Mouse (Mus musculus): ENCODE data around the gene S100pbp.
"Not testable (repeated sequence)": the region's sequence is repeated elsewhere in the genome, so short reads cannot be mapped to it uniquely, and the experiment has no call there.

Gene S100pbp

DNA sequence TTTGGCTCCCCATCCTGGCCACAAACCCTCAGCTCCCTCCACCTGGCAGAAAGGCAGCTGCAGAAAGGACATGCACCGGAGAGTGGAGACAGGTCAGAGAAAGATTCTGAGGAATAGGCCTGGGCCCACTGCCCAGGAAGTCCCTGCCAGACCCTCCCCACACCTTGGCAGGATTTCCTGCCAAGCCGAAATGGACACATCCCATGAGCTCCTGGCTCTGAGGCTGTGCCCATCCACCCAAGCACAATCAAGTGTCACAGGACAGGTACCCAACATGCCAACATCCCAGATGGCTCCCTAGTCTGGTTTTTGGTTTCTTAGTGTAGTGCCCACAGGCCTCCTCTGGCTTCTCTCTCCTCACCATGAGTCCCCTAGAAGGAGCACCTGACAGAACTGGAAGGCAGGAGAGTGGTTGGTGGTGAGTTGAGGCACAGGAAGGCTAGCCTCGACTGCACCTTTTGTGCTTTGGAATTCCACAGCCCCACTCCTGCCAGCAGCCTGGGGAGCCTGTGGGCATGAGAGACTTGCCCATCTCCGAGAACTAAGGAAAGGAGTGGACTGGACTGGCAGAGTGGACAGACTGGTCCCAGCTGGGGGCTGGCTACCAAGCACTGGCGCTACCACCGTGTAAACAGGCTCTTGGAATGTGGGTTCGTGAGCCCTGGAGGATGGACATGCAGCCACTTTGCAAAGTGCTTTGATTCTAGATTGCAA is 31.0 kb upstream of the S100pbp start:
- DNase-seq, result no peak

DNA sequence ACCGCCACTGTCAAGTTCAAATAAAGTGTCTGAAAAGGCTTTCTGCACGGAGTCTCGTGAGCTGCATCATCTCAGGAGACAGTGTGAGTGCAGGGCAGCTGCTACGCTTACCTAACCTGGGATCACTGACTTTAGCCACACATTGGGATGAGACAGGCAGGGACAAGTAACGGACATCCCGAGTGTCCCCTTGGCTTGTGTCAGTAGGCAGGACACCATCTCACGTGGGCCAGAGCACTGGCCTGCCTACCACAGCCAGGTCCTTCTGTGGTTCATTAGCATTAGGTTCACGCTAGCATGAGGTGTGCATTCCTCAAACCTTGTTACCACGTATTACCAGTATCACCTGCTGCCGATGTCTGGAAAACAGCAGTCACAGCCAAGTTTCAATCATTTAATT is 29.7 kb upstream of the S100pbp start:
- no peak for DNase-seq

DNA sequence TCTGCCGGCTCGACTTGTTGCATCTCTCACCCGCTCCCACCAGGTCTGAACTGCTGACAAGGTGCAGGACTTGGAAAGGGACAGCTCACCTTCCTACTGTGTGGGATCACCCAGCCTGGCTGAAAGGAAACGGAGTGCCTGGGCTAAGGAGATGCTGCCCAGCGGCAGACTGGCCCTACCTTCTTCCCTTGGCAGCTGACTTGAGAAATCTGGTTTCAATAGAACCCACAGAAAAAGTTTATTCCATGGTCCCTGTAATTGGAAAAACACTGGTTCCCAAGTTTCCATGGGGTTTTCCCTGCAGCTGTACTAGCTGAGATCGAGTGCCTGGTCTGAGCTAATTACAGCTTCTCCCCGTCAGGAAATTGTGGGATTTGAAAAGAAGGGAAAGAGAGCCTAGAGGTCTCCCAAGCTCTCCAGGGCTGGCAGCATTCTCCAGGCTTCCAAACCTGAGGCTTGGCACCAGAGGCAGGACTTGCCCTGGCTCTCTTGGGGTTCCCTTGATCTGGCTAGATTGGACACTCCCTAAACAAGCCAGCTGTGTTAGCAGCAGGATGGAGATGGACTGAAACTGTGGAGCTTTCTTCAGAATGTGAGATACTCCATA is 29.1 kb upstream of the S100pbp start:
- no peak for DNase-seq

DNA sequence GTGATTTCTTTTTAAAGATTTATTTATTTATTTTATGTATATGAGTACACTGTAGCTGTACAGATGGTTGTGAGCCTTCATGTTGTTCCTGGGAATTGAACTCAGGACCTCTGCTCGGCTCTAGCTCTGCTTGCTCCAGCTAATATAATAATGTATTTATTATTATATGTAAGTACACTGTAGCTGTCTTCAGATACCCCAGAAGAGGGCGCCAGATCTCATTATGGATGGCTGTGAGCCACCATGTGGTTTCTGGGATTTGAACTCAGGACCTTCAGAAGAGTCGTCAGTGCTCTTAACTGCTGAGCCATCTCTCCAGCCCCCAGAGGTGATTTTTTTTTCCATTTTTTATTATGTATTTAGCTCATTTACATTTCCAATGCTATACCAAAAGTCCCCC is 23.0 kb upstream of the S100pbp start:
- not testable (repeated sequence) for DNase-seq

DNA sequence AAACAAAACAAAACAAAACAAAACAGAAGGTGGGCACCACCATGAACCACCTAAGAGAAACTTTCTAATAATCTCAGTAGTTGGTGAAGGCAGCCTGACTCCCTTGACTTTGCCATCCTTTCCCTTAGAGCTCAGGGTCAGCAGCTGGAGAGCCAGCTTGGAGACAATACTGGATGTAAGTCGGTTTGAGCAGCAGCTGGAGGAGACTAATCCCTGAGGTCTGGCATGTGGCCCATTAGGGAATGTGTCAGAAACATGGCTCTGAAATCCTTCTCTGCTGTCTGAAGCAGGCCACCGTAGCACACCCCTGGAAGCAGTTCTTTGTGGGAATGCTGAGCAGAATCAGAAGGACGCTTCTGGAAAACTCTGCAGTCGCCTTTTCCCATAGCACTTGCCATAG is 21.9 kb upstream of the S100pbp start:
- no peak for DNase-seq

DNA sequence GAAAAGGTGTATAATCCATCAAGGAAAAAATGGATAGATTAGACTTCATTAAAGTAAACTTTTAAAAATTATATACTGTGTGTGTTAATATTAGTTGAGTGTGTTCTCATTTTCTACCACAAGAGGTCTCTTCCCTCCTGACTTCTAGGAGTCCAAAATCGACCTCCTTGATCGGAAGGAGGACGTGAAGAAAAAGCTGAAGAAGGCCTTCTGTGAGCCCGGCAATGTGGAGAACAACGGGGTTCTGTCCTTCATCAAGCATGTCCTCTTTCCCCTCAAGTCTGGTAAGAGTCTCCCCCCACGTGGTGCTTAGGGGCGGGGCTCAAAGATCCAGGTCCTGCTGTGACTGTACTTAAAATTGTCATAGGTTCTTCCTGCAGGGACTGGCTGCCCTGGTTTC is 20.0 kb upstream of the S100pbp start:
- no peak for DNase-seq

DNA sequence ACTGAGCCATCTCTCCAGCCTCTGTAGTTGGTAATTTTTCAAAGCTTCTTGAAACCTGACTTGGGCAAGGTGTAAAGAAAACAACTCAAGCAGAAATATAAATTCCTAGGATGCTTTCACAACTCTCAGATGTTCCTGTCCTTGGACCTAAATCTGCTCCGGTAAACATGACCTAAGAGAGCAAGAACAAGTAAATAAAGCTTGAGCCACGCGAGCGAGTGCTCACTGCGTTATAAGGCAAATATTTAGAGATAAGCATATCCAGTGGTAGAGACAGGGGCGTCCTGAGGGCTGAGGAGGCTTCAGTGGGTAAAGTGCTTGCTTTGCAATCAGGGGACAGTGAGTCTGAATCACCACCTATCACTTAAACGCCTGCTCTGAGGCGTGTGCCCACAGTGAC is 17.3 kb upstream of the S100pbp start:
- no peak for DNase-seq

DNA sequence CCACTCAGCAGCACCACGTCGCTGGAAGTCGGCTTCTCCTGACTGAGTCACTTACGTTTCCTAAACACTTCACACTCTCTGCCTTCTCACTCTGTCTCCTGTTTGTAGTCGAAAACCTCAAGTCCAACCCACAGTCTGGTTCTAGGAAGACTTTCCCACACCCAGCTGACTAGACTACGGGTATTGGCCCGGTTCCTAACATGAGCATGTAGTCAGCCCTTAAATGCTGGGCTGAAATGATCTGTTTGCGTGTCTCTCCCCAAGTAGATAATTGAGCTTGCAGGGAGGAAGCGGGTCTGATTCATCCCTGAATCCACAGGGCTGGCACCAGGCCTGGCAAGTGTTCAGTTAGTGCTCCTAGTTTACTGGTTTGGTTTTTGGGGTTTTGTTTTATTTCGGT is 15.1 kb upstream of the S100pbp start:
- DNase-seq, result no peak

DNA sequence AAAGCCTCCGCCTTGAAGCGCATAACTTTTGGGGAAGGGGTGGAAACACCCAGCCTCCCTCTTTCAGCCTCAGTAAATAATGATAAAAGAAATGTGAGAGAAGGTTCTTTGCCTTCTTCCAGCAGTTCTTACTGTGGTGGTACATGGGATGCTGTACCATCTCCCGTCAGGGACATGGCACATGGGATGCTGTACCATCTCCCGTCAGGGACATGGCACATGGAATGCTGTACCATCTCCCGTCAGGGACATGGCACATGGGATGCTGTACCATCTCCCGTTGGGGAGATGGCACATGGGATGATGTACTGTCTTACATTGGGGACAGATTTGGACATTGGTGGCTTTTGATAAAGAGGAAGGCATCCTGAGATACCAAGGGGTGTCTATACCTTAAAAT is 8.0 kb upstream of the S100pbp start:
- DNase-seq, result no peak

DNA sequence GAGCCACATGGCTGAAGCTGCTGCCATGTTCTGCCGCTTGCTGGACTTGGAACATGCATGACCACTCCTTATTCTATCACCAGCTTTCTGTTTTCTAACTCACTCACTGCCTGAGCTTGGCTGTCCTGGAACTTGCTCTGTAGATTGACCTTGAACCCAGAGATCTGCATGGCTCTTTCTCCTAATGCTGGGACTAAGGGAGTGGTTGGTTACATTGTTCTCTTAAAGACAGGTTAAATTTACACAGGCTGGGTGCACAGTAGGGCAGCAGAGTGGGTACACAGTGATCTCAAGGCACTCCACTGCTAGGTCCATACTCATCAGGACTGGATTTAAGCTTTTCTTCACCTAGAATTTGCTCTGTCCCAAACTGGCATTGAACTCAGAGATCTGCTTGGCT is 4.8 kb upstream of the S100pbp start:
- DNase-seq, result no peak

DNA sequence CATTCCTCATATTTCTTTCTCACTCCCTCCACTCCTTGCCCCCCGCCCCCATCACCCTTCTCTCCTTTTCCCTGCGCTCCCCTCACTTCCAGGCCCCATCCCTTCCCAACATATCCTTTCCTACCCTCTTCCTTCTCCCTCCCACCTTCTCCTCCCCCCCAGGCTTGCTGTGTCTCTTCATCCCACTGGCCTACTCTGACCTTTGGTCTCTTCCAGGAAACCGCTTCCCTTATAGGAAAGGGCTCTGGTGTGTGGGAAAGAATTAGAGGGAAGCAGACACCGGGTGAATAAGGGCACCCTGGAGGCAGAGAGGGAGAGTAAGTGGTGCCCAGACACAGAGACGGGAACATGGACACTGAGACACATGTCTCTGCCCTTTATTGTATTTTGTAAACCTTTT is 2.2 kb upstream of the S100pbp start:
- no peak for DNase-seq

DNA sequence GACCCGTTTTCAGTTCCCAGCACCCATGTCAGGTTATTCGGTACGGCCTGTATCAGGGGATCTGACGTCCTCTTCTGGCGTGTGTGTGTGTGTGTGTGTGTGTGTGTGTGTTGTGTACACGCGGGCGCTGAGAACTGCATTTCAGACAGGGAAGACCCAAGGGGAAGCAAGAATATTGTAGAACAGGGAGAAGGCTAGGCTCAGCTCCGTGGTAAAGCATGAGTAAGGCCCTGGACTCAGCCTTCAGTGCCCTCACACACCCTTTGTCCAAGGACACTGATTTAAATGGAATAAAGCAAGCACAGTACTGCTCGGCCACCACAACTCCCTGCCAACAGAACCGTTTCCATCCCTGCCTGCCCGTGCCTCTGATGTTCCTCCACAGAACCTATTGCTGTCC is 1.0 kb upstream of the S100pbp start:
- peak; percentile 11 for DNase-seq

DNA sequence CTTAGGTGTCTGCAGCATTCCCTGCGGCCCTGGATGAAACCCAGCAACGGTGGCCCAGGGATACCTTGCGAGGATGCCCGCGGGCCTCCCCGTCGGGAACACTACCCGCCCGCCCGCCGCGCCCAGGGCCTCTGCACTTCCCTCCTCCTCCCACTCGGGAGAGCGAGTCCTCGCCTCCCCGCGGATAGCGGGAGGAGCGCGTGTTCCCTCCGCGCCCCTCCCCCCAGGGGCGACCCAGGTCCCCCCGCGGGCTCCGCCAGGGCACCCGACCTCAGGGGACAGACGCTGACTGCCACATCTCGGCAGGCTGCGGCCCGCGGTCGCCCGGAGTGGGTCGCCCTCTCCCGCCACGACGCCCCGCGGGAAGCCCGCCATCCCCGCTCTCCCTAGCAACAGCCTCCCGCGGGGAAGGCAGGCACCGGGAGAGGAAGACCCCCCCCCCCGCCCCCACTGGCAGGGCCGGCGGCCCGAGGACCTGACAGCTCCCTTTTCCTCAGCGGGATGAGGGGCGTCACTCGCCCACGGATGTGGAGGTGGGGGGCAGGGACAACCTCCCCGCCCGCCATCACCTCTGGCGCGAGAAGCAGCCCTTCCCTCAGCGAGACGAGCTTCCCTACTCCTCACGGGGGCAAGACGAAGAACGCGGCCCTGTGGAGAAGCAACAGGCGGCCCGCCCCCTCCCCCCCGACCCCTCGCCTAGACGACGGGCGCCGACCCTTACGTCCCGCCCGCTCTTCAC is 555 bp downstream of the S100pbp start:
- peak; percentile 61 for DNase-seq

DNA sequence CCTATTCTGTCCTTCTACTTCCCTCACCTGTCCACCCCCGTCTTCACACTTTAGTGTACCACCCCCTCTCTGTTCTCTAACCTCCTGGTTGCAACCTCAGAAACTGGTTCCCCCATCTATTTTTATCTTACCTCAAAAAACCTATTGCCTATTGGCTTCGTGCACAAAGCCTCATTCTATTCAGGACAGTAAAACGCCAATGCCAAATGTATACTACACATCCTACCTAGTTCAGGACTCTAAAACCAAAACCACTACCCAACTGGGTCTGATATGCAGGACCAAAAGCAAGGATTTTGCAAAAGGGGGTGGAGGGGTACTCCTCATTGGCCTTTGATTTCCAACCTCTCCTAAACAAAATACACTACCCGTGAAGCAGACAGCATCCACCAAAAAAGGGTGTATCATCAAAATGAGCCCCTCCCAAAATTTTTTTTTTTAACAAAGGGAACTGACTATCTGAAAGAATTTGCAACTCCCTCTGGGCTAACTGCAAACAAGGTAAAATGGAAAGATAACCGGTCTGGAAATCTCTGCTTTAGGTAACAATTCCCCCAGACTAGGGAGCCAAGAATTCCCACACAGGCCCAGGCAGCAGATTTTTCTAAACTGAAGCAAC is 1.4 kb downstream of the S100pbp start:
- no peak for DNase-seq

DNA sequence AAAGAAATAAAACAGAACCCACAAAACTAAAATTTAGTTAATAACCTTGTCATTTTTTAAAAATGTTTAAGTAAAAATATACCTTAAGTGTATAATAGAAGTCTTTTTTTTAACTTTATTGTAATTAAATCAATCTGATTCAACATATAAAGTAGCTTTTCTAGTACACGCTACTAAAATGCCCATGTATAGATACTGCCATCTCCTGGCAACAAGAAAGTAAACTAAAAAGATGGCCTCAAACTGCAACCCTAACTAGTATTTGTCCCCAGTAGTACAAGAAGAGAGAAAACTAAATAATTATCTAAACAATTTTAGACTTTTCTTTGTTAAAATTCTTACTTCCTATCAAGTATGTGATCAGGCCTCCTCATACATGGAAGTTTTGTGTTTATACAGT is 10.0 kb downstream of the S100pbp start:
- no peak for DNase-seq

DNA sequence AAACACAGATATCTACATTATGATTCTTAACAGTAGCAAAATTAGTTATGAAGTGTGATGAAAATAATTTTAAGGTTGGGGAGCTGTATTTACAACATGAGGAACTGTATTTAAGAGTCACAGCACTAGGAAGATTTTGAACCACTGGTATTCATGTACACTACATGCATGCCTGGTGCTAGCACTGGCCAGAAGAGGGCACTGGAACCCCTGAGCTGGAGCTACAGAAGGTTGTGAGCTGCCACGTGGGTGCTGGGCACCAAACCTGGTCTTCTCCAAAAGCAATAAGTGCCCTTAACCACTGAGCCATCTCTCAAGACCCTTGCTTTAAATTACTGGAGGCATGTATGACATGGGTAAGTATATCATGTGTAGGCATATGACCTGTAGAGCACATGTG is 17.0 kb downstream of the S100pbp start:
- no peak for DNase-seq

DNA sequence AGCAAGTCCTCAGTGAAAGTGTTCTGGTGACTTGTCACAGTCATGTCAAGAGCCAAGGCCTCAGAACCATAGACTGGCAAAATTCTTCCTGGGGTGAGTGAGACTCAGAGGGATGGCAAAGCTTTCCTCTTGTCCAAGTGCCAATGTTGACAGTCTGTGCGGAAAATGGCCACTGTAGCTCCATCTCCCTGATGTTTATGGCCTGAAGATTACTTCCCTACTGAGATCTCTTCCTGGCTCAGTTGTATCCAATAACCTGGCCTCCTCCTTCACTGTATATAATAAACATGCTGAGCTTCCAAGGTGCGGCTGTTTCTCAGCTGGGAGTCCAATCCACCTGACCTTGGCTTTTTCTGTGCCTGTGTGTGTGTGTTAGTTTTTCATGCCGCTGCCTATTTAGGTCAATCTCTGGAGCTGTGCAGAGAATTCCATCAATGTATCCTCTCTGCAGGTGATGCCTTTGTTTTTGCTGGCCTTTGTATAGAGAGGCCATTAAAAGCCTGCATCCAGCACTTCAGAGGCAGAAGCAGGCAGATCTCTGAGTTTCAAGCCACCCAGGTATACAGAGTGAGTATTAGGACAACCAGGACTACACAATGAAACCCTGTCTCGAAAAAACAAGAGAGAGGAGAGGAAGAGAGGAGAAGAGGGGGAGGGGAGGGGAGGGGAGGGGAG is 27.8 kb downstream of the S100pbp start:
- no peak for DNase-seq

DNA sequence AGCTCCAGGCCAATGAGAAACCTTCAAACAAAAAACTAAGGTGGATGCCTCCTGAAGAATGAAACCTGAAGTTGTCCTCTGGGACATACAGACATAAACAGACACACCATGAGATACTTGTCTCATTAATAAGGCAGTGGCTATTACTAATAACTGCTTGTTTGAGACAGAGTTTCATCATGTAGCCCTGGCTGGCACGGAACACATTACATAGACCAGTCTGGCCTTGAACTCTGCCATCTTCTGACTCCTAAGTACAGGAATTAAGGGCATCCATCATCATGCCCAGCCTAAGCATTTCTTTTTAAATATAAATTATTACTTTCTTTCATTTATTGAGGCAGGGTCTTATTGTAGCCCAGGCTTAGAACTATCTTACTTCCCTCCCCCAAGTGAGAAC is 28.5 kb downstream of the S100pbp start:
- DNase-seq, result no peak

DNA sequence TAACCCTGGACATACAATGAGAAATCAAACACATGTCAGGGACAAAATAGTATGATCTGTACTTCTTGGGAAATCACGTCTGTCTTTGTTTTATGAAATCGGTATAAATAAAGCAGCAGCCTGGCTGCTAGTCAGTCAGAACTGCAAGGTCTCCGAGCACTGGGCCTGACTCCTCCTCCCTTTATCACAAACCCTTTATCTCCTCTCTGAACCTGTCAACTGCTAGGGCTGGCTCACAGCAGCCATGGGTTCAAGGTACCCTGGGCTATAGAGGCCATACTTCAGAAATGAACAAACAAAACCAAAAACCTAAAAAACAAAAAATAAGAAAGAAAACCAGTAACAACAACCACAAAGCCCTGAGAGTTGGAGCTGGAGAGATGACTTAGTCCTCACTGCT is 31.0 kb downstream of the S100pbp start:
- DNase-seq, result no peak

DNA sequence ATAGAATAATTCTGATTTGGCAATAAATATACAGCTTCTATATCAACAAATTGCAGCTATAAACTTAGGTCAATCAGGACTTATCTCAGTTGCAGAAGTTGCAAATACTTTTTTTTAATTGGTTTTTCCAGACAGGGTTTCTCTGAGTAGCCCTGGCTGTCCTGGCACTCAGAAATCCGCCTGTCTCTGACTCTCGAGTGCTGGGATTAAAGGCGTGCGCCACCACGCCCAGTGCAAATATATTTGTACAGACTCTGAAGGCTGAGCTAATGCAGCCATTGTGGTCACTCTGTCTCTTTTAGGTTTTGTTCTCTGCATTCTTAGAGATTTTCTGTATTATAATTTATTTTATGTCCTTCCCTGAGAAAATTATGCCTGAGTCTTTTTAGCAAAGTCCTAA is 32.0 kb downstream of the S100pbp start:
- no peak for DNase-seq

DNA sequence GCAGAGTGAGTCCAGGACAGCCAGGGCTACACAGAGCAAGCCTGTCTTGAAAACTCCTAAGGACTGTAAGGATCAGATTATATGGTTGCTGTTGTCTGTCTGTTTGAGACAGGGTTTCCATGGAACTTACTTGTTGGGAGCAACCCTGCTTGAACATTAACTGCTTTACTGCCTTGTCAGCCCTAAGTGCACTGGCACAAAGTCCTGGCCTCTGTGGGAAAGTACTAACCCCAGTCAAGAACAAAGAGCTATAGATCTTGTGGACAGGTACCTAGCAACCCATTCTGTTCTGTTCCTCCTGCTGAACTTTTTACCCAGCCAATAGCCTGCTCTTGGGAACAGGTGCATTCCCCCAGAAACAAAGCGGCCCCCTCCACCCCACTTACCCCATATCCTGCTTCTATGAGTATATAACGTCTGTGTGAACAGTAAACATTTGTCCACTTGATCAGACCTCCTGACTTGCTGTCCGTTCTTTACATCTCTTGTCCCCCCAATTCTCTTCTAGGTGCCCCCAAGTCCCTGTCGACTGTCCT is 38.2 kb downstream of the S100pbp start:
- DNase-seq, result no peak

DNA sequence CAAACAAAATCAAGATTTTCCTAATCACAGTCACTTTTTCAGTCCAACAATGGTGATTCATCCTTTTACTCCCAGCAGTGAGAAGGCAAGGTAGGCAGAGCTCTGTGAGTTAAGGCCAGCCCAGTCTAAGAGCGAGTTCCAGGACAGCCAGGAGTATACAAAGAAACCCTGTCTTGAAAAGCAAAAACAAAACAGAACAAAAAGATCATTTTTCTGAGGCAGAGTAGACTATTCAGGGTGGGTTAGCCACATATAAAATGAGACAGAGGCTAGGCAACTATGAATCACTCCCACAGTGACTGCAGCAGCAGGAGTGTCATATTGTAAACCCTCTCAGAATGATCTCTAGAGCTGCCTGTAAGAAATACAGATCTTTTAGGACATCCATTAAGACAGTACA is 40.2 kb downstream of the S100pbp start:
- no peak for DNase-seq

DNA sequence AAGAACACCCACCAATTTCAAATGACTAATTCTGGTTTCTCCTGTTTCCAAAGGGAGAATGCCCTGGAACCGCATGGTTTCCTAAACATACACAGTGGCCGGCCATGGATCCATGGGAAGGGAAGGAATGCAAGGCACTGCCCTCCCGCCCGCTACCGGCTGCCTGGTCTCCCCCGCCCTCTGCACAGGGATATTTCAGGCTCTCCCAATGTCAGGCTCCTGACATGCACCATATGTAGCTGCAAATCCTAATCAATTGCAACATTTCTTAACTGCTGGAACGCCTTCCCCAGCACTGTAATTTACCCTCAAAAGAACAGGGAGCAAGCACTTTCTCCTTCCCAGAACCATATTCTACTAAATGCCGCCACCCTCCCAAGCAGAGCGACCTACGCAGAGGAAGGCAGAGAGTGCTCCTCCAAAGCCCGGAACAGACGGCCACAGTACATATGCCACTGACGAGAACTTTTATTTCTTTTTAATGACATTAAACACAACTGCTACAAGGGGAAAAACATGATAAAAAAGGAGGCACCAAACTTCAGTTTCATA is 41.9 kb downstream of the S100pbp start:
- no peak for DNase-seq

Measured in right cerebral cortex, postnatal 14 days (tissue).